Comparison of ENCODE assay signal across 17 mouse cellular contexts in genomic region chr7:3502439-3502838, GRCm38 (mm10). TPM values are rescaled to one million over a fixed set of nuclear protein-coding genes. Genes with fewer than 3 reads are reported as not detected.
"Had no signal": no experiment of that assay in that cellular context is flagged by ENCODE, and none has a peak within 500 bp of the region (broad histone marks: within the 10 kb centered on the region; RNA-seq: fewer than 3 reads in every experiment).

Tarm1 (minus strand) TSS chr7:3502624.

- H3K4me3 ChIP-seq: intestine, embryonic 15.5 days; kidney, embryonic 15.5 days; left cerebral cortex, adult 2 months; limb, embryonic 15.5 days; liver, embryonic 12.5 days; myocyte; neural tube, embryonic 15.5 days had no signal

- H3K36me3 ChIP-seq: intestine, embryonic 15.5 days; kidney, embryonic 15.5 days; limb, embryonic 15.5 days; liver, embryonic 12.5 days; neural tube, embryonic 15.5 days had no signal

- H3K9me3 ChIP-seq: intestine, embryonic 15.5 days; kidney, embryonic 15.5 days; limb, embryonic 15.5 days; liver, embryonic 12.5 days; neural tube, embryonic 15.5 days had no signal

- H3K4me2 ChIP-seq: intestine, embryonic 15.5 days; kidney, embryonic 15.5 days; limb, embryonic 15.5 days; liver, embryonic 12.5 days; midbrain, embryonic 11.5 days; neural tube, embryonic 15.5 days had no signal

- H3K27me3 ChIP-seq: intestine, embryonic 15.5 days; kidney, embryonic 15.5 days; limb, embryonic 15.5 days; liver, embryonic 12.5 days; neural tube, embryonic 15.5 days had no signal

- DNase-seq: kidney, adult 2 months; kidney, postnatal 14 days had no signal

- H3K4me1 ChIP-seq: intestine, embryonic 15.5 days; kidney, embryonic 15.5 days; limb, embryonic 15.5 days; liver, embryonic 12.5 days; neural tube, embryonic 15.5 days had no signal

- ATAC-seq: intestine, embryonic 15.5 days; liver, embryonic 12.5 days; midbrain, embryonic 16.5 days had no signal

- H3K9ac ChIP-seq: intestine, embryonic 15.5 days; kidney, embryonic 15.5 days; limb, embryonic 15.5 days; liver, embryonic 12.5 days; neural tube, embryonic 15.5 days had no signal

- H3K27ac ChIP-seq: intestine, embryonic 15.5 days; kidney, embryonic 15.5 days; left cerebral cortex, adult 2 months; limb, embryonic 15.5 days; liver, embryonic 12.5 days; neural tube, embryonic 15.5 days; stomach, postnatal 0 days had no signal

RNA-seq across cellular contexts. Expression of gene Tarm1, which starts in this region (rescaled TPM):
- total RNA-seq: layer of hippocampus, postnatal 14 days; left cerebral cortex, postnatal 25 days had no signal
- polyA plus RNA-seq: limb, embryonic 11.5 days; liver, embryonic 12.5 days; lung, embryonic 16.5 days; midbrain, embryonic 11.5 days; midbrain, embryonic 16.5 days; neural tube, embryonic 11.5 days; stomach, postnatal 0 days had no signal
